ENCODE assay signal across 26 mouse cellular contexts in genomic region chr6:148478350-148478749, GRCm38 (mm10). TPM values are rescaled to one million over a fixed set of nuclear protein-coding genes. Genes with fewer than 3 reads are reported as not detected.
"Had no signal": no experiment of that assay in that cellular context is flagged by ENCODE, and none has a peak within 500 bp of the region (broad histone marks: within the 10 kb centered on the region; RNA-seq: fewer than 3 reads in every experiment).

No protein-coding gene starts in this region.

- H3K4me2 ChIP-seq: heart, embryonic 12.5 days; hindbrain, embryonic 13.5 days; hindbrain, embryonic 15.5 days; intestine, embryonic 15.5 days; limb, embryonic 12.5 days had no signal

- H3K4me1 ChIP-seq: heart, embryonic 12.5 days; hindbrain, embryonic 13.5 days; hindbrain, embryonic 15.5 days; intestine, embryonic 15.5 days had no signal

- H3K27ac ChIP-seq: gastrocnemius, adult 2 months; heart, embryonic 10.5 days; hindbrain, embryonic 10.5 days; hindbrain, embryonic 13.5 days; hindbrain, embryonic 15.5 days; intestine, embryonic 15.5 days; layer of hippocampus, adult 2 months; left cerebral cortex, adult 2 months; limb, embryonic 10.5 days; limb, embryonic 12.5 days had no signal

- H3K9me3 ChIP-seq: heart, embryonic 10.5 days; heart, embryonic 12.5 days; hindbrain, embryonic 10.5 days; hindbrain, embryonic 13.5 days; hindbrain, embryonic 15.5 days; intestine, embryonic 15.5 days; limb, embryonic 10.5 days; limb, embryonic 12.5 days had no signal

- H3K9ac ChIP-seq: forebrain, postnatal 0 days; heart, embryonic 12.5 days; hindbrain, embryonic 13.5 days; hindbrain, embryonic 15.5 days; intestine, embryonic 15.5 days; limb, embryonic 12.5 days had no signal

- DNase-seq: forebrain, postnatal 0 days; gastrocnemius, adult 2 months; gastrocnemius, postnatal 10 days; gastrocnemius, postnatal 25 days; heart, adult 18-20 months; heart, postnatal 10 days; heart, postnatal 4 days; kidney, adult 18-20 months; kidney, adult 8-10 months; kidney, postnatal 10 days; kidney, postnatal 25 days; kidney, postnatal 4 days; liver had no signal

- H3K4me3 ChIP-seq: gastrocnemius, adult 2 months; heart, embryonic 10.5 days; heart, embryonic 12.5 days; hindbrain, embryonic 10.5 days; hindbrain, embryonic 13.5 days; hindbrain, embryonic 15.5 days; intestine, embryonic 15.5 days; layer of hippocampus, adult 2 months; left cerebral cortex, adult 2 months; limb, embryonic 10.5 days; limb, embryonic 12.5 days had no signal

- ATAC-seq: forebrain, postnatal 0 days; inflammation-experienced regulatory T-cells, adult 6 months; intestine, embryonic 15.5 days; intestine, postnatal 0 days had no signal

- H3K36me3 ChIP-seq: heart, embryonic 10.5 days; heart, embryonic 12.5 days; hindbrain, embryonic 10.5 days; hindbrain, embryonic 13.5 days; hindbrain, embryonic 15.5 days; intestine, embryonic 15.5 days; limb, embryonic 10.5 days; limb, embryonic 12.5 days had no signal

- H3K27me3 ChIP-seq: heart, embryonic 12.5 days; hindbrain, embryonic 13.5 days; hindbrain, embryonic 15.5 days; intestine, embryonic 15.5 days; limb, embryonic 12.5 days had no signal

RNA-seq across cellular contexts. Expression of gene Tmtc1, which starts 34.2 kb away (rescaled TPM):
- total RNA-seq: granulocyte monocyte progenitor cell, adult 5-6 weeks had no signal
